Mouse (Mus musculus): ENCODE results near the gene Acvr1c.

DNA sequence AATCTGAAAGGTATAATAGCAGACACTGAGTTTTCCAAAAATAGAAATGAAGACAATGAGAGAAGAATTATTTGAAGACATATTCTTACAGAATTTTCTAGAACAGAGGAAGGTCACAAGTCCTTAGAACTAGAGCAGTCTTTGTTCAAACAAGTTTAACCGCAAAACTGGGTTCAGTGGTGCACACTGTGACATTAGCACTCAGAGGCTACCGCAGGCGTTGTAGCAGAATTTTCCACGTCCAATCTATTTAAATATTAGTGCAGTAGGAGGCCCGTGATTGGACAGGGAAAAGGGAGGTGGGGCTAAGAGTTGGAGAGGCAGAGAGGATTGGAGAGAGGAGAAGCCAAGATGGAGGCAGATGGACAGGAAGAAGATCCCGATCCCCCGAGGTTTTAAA lies 81.2 kb downstream of the Acvr1c start:
- TF ChIP-seq CTCF (IDR thresholded peaks at IDR 0.05; ENCODE audit: low read depth) (no peak), EP300 (IDR thresholded peaks at IDR 0.05; ENCODE audit: low read depth) (no peak)
